Mouse (Mus musculus): ENCODE data around the gene Gm21083. TPM values are rescaled to one million over a fixed set of nuclear protein-coding genes. Genes with fewer than 3 reads are reported as not detected.

Gene Gm21083
- polyA plus RNA-seq (2017; shearing (Covaris generic)): not detected

GRCm38 (mm10) chr5:15577033-15577432 lies at the start of gene Gm21083:
Gm21083 (plus strand) TSS chr5:15577333.

GRCm38 (mm10) chr5:15529122-15529521 lies 48.0 kb upstream of the Gm21083 start, which contains the start of gene Gm21190:
Gm21190 (minus strand) TSS chr5:15529222.

GRCm38 (mm10) chr5:15618764-15619163 lies 41.6 kb downstream of the Gm21083 start, which contains the start of gene Speer4d:
Speer4d (plus strand) TSS chr5:15619064.

Other genes starting within 250 kb of the Gm21083 start
- gene Gm21149, start 100.8 kb upstream of the Gm21083 start, polyA plus RNA-seq (2017; shearing (Covaris generic)): not detected
- gene Gm21190, start 48.1 kb upstream of the Gm21083 start, polyA plus RNA-seq (2017; shearing (Covaris generic)): not detected
- gene Speer4d, start 41.7 kb downstream of the Gm21083 start, polyA plus RNA-seq (2017; shearing (Covaris generic)): not detected
- gene 4930572O03Rik, start 79.7 kb downstream of the Gm21083 start, polyA plus RNA-seq (2017; shearing (Covaris generic)): not detected
- gene Speer4c, start 136.9 kb downstream of the Gm21083 start, polyA plus RNA-seq (2017; shearing (Covaris generic)): not detected

All from CD4-positive, CD25-positive, alpha-beta regulatory T cell (primary cell).